Mouse (Mus musculus) lung, postnatal 0 days (tissue): ENCODE measurements around the gene Safb.

Experiments used
- CTCF ChIP-seq: IDR thresholded peaks from 2 replicates; pipeline ENCODE4 v1.5.1; 2016; ENCODE audit warnings: antibody characterized with exemption, mild to moderate bottlenecking
- EP300 ChIP-seq: IDR thresholded peaks from 2 replicates; pipeline ENCODE4 v1.6.1; 2016; ENCODE audit warnings: antibody characterized with exemption, mild to moderate bottlenecking, control low read depth

- TF ChIP-seq CTCF (no peak), EP300 (no peak)
Measured at GRCm38 (mm10) chr17:56651801-56652200, 67.2 kb downstream of the Safb start.
